Mouse (Mus musculus): ENCODE measurements around the gene Ulk4.

GRCm38 (mm10) chr9:121304520-121304919, 27.5 kb upstream of the Ulk4 start:
- TF ChIP-seq CTCF (IDR thresholded peaks at IDR 0.05; ENCODE audit: borderline replicate concordance, extremely low read depth, insufficient read depth, insufficient read length) (no peak), POLR2A (IDR thresholded peaks at IDR 0.05; ENCODE audit: borderline replicate concordance, extremely low read depth, insufficient read depth, insufficient read length, poor library complexity, severe bottlenecking) (no peak)
